Mouse (Mus musculus) lung, adult 2 months (tissue): ENCODE results near the gene Nt5e.

Experiments
- CTCF ChIP-seq: fragments of 200-500 bp; IDR thresholded peaks from 2 replicates; pipeline ENCODE4 v1.5.1; 2011; ENCODE audit warnings: mild to moderate bottlenecking, low read length, control low read depth; ENCODE audit not compliant: insufficient read depth
- POLR2A ChIP-seq: fragments of 200-500 bp; IDR thresholded peaks from 2 replicates; pipeline ENCODE4 v1.6.1; 2011; ENCODE audit warnings: low read depth, mild to moderate bottlenecking, control low read depth, low read length, borderline replicate concordance; ENCODE audit errors: extremely low read depth

- TF ChIP-seq POLR2A: no peak
- TF ChIP-seq CTCF: no peak
These were observed 41.5 kb downstream of the Nt5e start for GRCm38 (mm10) chr9:88368476-88368875.
